Mouse (Mus musculus): ENCODE data around the gene Cacna2d1. TPM values are rescaled to one million over a fixed set of nuclear protein-coding genes. Genes with fewer than 3 reads are reported as not detected.

The Cacna2d1 gene
- total RNA-seq, 2 experiments from 2014 or later: 85.7 to 140 TPM

GRCm38 (mm10) chr5:16134286-16135094 is 200.0 kb downstream of the Cacna2d1 start:
- DNase-seq (ENCODE audit: low spot score in 2 of 2): no peak

- no peak for DNase-seq (ENCODE audit: low spot score in 2 of 2)
Observed at GRCm38 (mm10) chr5:16135986-16136385, 201.5 kb downstream of the Cacna2d1 start.

DNA sequence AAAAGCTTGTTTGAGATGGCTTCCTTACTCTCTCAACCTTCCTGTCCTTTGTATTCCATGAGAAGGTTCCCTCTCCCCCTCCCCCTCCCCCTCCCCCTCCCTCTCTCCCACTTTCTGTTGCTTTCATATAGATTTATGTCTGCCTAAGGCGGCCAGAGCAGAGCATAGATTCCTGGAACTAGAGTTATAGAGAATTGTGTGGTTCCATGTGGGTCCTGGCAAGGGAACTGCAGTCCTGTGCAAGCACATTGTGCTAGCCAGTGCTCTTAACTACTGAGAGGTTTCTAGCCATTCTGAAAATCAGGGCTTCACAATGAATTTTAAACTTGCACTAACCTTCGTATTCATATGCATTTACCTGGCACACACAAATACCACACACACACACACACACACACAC is 202.3 kb downstream of the Cacna2d1 start:
- DNase-seq (ENCODE audit: low spot score in 2 of 2): no peak

DNA sequence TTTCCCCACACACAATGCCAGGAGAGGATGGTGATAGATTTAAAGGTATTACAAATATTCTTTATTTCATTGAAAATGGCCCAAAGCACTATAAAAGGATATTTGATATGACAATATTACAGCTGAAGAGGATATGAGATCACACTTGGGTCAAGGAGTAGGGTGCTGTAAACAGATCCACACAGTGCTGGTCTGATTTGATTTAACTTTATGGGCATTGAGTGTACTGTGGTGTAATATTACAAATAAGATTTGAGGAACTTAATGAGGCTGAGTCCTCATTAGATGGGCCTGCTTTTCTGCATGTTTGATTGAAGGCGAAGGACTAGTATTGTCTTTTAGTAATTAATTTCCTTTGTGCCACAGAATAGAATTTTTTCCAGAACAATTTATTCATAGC is 212.1 kb downstream of the Cacna2d1 start:
- no peak for DNase-seq (ENCODE audit: low spot score in 2 of 2)

GRCm38 (mm10) chr5:16155375-16156284 is 221.1 kb downstream of the Cacna2d1 start:
- no peak for DNase-seq (ENCODE audit: low spot score in 2 of 2)

- no peak for DNase-seq (ENCODE audit: low spot score in 2 of 2)
Observed at GRCm38 (mm10) chr5:16163270-16163669, 228.8 kb downstream of the Cacna2d1 start.

- DNase-seq (ENCODE audit: low spot score in 2 of 2): no peak
Observed at GRCm38 (mm10) chr5:16166117-16166867, 231.8 kb downstream of the Cacna2d1 start.

DNA sequence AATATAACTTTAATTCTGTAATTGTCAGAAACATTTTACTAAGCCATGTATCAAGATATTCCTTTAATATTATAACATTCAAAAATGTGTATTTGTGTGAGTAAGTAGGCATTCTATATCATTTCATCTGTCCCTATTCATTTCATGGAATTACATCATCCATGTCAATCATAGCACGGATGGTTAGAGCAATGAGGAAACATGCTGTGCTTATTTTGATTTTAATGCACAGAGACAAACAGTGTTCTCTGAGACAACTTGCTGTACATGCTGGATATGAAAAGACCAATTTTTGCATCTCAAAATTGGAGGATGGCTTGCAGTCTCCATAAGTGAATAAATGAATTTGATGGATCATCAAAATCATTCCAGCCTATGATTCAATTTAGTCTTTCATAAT is 232.4 kb downstream of the Cacna2d1 start:
- DNase-seq (ENCODE audit: low spot score in 2 of 2): no peak

DNA sequence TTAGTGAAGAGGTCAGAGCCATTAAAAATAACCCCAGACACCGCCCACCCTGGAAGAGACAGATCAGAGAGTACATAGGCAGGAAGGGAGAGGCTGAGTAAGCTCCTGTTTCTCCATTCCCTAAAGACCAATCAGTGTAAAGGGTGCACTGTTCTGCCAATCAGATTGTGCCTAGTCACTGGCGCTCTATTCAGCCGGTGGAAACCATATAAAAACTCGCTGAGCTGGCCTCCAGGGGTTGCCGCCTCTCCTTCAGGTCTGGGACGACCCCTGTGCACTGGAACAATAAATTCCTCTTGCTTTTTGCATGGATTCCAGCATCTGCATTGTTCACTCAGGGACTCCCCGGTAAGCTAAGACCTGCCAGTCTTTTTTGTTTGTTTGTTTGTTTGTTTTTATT is 246.6 kb downstream of the Cacna2d1 start:
- peak; percentile 36 to 46 for DNase-seq (ENCODE audit: low spot score in 2 of 2)

DNA sequence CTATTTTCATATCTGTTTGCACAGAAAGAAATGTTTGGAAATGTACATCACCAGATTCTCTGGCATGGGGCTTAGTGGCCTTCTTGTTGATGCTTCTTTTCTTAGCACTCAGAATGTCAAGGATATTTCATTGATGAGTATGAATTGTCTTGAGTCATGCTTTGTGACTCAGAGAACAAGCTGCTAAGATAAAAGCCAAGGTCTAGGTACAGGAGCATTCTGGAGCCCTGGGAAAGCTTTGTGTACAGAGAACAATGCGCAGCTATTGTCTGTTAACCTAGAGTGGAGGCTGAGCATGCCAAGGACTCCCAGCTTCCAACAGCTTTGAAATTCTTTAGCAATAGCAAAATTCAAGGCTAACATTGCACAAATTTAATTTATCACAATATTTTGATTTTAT is 249.6 kb downstream of the Cacna2d1 start:
- no peak for DNase-seq (ENCODE audit: low spot score in 2 of 2)

- no peak for DNase-seq (ENCODE audit: low spot score in 2 of 2)
Observed at GRCm38 (mm10) chr5:16187931-16188330, 253.4 kb downstream of the Cacna2d1 start.

DNA sequence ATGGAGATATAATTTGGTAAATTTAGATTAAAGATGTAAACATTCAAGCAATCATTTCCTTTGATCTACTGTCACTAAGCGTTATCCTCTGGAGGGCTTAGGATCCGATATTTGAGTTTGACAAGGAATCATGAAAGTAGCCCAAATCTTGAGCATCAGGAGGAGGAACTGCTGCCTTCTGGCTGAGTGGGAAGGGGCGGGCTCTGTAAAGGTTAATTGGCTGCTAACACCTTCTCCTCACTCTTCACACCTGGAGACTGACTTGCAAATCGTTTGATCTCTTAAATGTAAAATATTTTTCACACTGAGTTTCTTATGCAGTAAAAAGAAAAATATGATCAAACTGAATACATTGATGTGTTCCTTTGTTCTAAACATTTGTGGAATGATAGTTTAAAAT is 255.4 kb downstream of the Cacna2d1 start:
- DNase-seq (ENCODE audit: low spot score in 2 of 2): no peak

- DNase-seq (ENCODE audit: low spot score in 2 of 2): no peak
Observed at GRCm38 (mm10) chr5:16191165-16191564, 256.7 kb downstream of the Cacna2d1 start.

- DNase-seq (ENCODE audit: low spot score in 2 of 2): no peak
Observed at GRCm38 (mm10) chr5:16199816-16200215, 265.3 kb downstream of the Cacna2d1 start.

DNA sequence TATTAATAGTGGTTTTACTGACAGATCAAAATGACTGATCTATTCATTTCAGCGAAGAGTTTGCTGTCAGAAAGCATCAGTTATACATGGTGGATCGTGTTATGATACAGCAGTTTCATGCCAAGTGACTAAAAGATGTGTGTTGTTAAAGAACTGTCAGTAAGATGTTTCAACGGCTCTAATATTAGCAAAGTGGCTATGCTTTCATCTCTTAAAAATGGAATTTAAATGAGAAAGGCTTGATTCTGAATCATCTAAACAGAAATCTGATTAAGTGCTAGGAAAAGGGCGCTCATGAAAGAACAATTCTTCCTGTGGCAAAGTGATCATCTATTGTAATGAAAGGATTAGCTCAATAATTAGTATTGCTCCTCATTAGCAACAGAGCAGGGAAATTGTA is 287.5 kb downstream of the Cacna2d1 start:
- DNase-seq (ENCODE audit: low spot score in 2 of 2): no peak

DNA sequence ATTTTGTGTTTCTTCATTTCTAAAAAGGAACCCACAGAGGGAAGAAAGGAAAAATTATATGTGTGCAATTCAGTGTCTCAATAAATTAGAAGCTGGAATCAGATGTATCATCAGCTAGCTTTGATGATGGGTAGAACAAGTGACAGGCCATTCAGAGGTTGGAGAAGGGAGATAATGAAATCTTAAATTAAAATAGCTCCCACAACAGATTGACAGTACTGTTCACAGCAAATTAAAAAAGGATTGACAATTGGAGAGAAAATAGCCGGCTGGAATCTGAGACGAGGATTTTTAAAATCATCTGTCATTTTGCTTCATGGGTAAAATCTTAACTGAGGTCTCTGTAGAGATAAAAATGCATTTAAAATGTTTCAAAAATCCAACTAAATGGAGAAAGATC is 290.9 kb downstream of the Cacna2d1 start:
- DNase-seq (ENCODE audit: low spot score in 2 of 2): no peak

DNA sequence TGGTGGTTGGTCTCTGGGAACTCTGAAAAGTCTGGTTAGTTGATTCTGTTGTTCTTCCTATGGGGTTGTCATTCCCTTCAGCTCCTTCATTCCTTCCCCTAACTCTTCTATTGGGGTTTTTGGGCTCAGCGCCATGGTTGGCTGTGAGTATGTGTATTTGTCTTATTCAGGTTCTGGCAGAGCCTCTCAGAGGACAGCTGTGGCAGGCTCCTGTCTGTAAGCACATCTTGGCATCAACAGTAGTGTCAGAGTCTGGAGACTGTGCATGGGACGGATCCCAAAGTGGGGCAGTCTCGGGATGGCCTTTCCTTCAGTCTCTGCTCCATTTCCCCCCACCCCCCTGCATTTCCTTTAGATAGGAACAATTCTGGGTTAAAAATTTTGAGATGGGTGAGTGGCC is 294.9 kb downstream of the Cacna2d1 start:
- no peak for DNase-seq (ENCODE audit: low spot score in 2 of 2)

DNA sequence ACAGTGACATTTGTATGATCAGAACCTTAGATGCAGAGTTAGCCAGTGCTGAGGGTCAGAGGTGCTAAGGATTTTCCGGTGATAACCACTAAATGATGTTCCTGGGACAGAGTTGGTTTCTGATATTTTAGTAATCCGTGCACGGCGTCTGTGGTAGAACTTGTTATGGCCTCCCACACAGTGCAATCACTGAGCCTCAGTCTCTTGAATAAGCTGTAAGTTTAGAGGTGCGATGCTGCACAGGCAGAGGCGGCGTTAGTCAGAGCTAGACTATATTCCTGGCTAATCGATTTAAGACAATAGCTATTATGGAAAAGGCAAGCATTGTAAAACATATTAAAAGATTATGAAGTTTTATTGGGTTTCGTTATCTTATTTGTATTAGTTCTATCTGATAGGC is 297.0 kb downstream of the Cacna2d1 start:
- DNase-seq (ENCODE audit: low spot score in 2 of 2): no peak

DNA sequence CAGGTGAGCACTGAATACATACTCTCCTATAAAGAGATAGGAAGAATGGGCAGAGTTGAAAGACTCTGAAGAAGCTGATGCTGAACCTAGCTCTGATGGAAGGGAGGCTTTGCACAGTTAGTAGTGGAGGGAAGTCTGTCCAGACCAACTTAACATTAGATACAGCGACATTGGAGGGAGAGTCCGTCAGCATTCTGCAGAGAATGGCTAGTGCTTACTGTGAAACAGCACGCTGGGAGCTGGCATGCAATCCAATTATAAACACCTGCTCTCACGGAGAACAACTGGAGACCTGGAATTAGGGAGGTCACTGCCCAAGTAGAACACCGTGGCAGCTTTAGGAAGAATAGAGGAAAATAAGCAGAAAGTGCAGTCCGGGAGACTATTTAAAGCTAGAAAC is 300.4 kb downstream of the Cacna2d1 start:
- DNase-seq (ENCODE audit: low spot score in 2 of 2): no peak

DNA sequence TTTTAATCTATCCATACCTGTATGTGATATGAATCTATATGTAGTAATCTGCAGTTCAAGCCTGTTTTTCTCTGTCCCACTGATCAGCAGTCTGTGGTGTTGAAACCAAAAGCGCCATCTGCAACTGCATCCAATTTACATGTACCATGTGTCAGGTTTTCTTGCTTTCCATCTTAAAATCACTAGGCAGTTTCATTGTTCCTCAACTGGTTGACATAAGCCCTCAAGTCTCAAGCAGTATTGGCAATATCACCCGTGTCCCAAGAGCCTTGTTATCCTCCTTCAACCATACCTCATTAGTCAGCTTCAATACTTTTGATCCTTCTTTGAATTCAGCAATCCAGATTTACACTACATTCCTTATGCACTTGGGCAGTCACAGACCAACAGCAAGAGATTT is 301.4 kb downstream of the Cacna2d1 start:
- DNase-seq (ENCODE audit: low spot score in 2 of 2): no peak

DNA sequence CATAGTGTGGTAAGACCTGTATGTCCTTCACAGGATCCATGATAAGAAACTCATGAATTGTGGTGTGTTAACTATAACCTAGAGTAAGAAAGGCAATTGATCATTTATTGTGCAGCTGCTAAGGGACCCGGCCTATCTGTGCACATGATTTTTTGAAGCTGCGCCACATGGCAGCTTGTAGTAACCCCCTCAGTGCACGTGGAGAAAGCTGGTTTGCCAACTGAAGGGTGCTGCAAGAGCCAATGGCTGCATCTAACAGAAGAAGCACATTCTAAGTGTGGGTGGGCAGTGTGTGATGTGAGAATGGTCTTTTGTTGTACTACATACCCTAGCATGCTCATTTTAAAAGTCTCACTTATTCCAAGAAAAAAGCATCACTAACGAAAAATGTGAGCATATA is 302.1 kb downstream of the Cacna2d1 start:
- no peak for DNase-seq (ENCODE audit: low spot score in 2 of 2)
